Mouse (Mus musculus) c-Kit-positive CD71-positive TER-119-positive erythroid progenitor cells, embryonic 14.5 days (primary cell): ENCODE results near the gene Paqr8.

Experiments
- DNase-seq: peaks from one replicate; pipeline ENCODE4 v3.0.0-alpha.2; 2013; ENCODE audit warnings: low spot score

Paqr8 gene

GRCm38 (mm10) chr1:20890404-20890921 is at the start of gene Paqr8:
Paqr8 (plus strand) TSS chr1:20890606.
- DNase-seq: peak; percentile 44

GRCm38 (mm10) chr1:20856924-20857902 is 33.2 kb upstream of the Paqr8 start:
- DNase-seq: no peak

GRCm38 (mm10) chr1:20860775-20861174 is 29.6 kb upstream of the Paqr8 start:
- DNase-seq: no peak

- no peak for DNase-seq
These were observed 28.5 kb upstream of the Paqr8 start for GRCm38 (mm10) chr1:20861865-20862264.

GRCm38 (mm10) chr1:20863452-20864172 is 26.8 kb upstream of the Paqr8 start:
- no peak for DNase-seq

- DNase-seq: no peak
These were observed 23.0 kb upstream of the Paqr8 start for GRCm38 (mm10) chr1:20867241-20867902.

- DNase-seq: no peak
These were observed 22.4 kb upstream of the Paqr8 start for GRCm38 (mm10) chr1:20868036-20868435.

GRCm38 (mm10) chr1:20870887-20871286 is 19.5 kb upstream of the Paqr8 start:
- no peak for DNase-seq

- no peak for DNase-seq
These were observed 17.9 kb upstream of the Paqr8 start for GRCm38 (mm10) chr1:20872496-20872895.

- no peak for DNase-seq
These were observed 16.3 kb upstream of the Paqr8 start for GRCm38 (mm10) chr1:20874061-20874460.

GRCm38 (mm10) chr1:20877355-20877754 is 13.1 kb upstream of the Paqr8 start:
- no peak for DNase-seq

- no peak for DNase-seq
These were observed 11.0 kb upstream of the Paqr8 start for GRCm38 (mm10) chr1:20879361-20879760.

GRCm38 (mm10) chr1:20883079-20883478 is 7.3 kb upstream of the Paqr8 start:
- DNase-seq: no peak

GRCm38 (mm10) chr1:20889677-20890403 is 566 bp upstream of the Paqr8 start:
- DNase-seq: no peak

GRCm38 (mm10) chr1:20890941-20891399 is 564 bp downstream of the Paqr8 start:
- DNase-seq: peak; percentile 15

GRCm38 (mm10) chr1:20893059-20893458 is 2.7 kb downstream of the Paqr8 start:
- no peak for DNase-seq

GRCm38 (mm10) chr1:20898391-20898790 is 8.0 kb downstream of the Paqr8 start:
- no peak for DNase-seq

- no peak for DNase-seq
These were observed 9.9 kb downstream of the Paqr8 start for GRCm38 (mm10) chr1:20900336-20900735.

- DNase-seq: no peak
These were observed 15.2 kb downstream of the Paqr8 start for GRCm38 (mm10) chr1:20905501-20906127.

GRCm38 (mm10) chr1:20906128-20906515 is 15.7 kb downstream of the Paqr8 start:
- no peak for DNase-seq

GRCm38 (mm10) chr1:20908541-20908940 is 18.1 kb downstream of the Paqr8 start:
- DNase-seq: no peak
